Mouse (Mus musculus) brain, embryonic 14.5 days (tissue): Measurements from ENCODE around the gene Xpc. TPM values are rescaled to one million over a fixed set of nuclear protein-coding genes. Genes with fewer than 3 reads are reported as not detected.
A peak's percentile ranks its signal among the peaks of the same experiment; 100 is the strongest.

Source experiments
- DNase-seq: peaks from one replicate; pipeline ENCODE4 v3.0.0-alpha.2; 2011; ENCODE audit warnings: low read depth
- CTCF ChIP-seq: fragments of 200-500 bp; IDR thresholded peaks from 2 replicates; pipeline ENCODE4 v1.5.1; 2012; ENCODE audit warnings: inconsistent platforms, mild to moderate bottlenecking, moderate library complexity, borderline replicate concordance; ENCODE audit not compliant: insufficient read depth, insufficient read length; ENCODE audit errors: extremely low read depth
- POLR2A ChIP-seq: fragments of 200-500 bp; IDR thresholded peaks from 2 replicates; pipeline ENCODE4 v1.6.1; 2012; ENCODE audit warnings: mild to moderate bottlenecking, inconsistent platforms, borderline replicate concordance; ENCODE audit not compliant: poor library complexity, insufficient read depth, insufficient read length, severe bottlenecking; ENCODE audit errors: extremely low read depth
- polyA plus RNA-seq: library from polyadenylated mRNA; depleted of rRNA; stranded (reverse); fragments of >200 nt; gene quantifications from 2 replicates; pipeline ENCODE4 v1.2.3, GENCODE M21; 2012

Gene Xpc
- polyA plus RNA-seq, 1 experiment: 17.3 TPM

- TF ChIP-seq CTCF (no peak), POLR2A (no peak)
- DNase-seq: no peak
Observed at GRCm38 (mm10) chr6:91522816-91523215, 7.1 kb upstream of the Xpc start.

- TF ChIP-seq POLR2A (no peak), CTCF (no peak)
- DNase-seq: no peak
Observed at GRCm38 (mm10) chr6:91518454-91519020, 2.8 kb upstream of the Xpc start.

GRCm38 (mm10) chr6:91514737-91515362, 838 bp downstream of the Xpc start:
- TF ChIP-seq POLR2A (no peak), CTCF (no peak)
- peak; percentile 5 for DNase-seq

- DNase-seq: no peak
- TF ChIP-seq CTCF (no peak), POLR2A (no peak)
Observed at GRCm38 (mm10) chr6:91514135-91514534, 1.6 kb downstream of the Xpc start.

GRCm38 (mm10) chr6:91510211-91510610, 5.5 kb downstream of the Xpc start:
- no peak for TF ChIP-seq CTCF
- TF ChIP-seq POLR2A: no peak
- no peak for DNase-seq

- TF ChIP-seq POLR2A: no peak
- TF ChIP-seq CTCF: peak; percentile 89
- peak; percentile 64 for DNase-seq
Observed at GRCm38 (mm10) chr6:91509326-91509725, 6.4 kb downstream of the Xpc start.

- DNase-seq: no peak
- no peak for TF ChIP-seq CTCF
- TF ChIP-seq POLR2A: no peak
Observed at GRCm38 (mm10) chr6:91508041-91508440, 7.6 kb downstream of the Xpc start.

- no peak for TF ChIP-seq CTCF
- no peak for TF ChIP-seq POLR2A
- DNase-seq: no peak
Observed at GRCm38 (mm10) chr6:91506036-91506435, 9.7 kb downstream of the Xpc start.

- DNase-seq: no peak
- TF ChIP-seq POLR2A (no peak), CTCF (no peak)
Observed at GRCm38 (mm10) chr6:91503302-91503701, 12.4 kb downstream of the Xpc start.

GRCm38 (mm10) chr6:91494526-91494925, 21.2 kb downstream of the Xpc start:
- no peak for DNase-seq
- TF ChIP-seq POLR2A (no peak), CTCF (no peak)

- no peak for DNase-seq
- TF ChIP-seq POLR2A (no peak), CTCF (no peak)
Observed at GRCm38 (mm10) chr6:91493053-91493452, 22.6 kb downstream of the Xpc start.

- TF ChIP-seq CTCF: no peak
- TF ChIP-seq POLR2A: no peak
- DNase-seq: no peak
Observed at GRCm38 (mm10) chr6:91491004-91491403, 24.7 kb downstream of the Xpc start.

- no peak for TF ChIP-seq CTCF
- TF ChIP-seq POLR2A: no peak
- peak; percentile 18 for DNase-seq
Observed at GRCm38 (mm10) chr6:91489872-91490271, 25.8 kb downstream of the Xpc start.
